Mouse (Mus musculus): ENCODE data around the gene Plekhg5. TPM values are rescaled to one million over a fixed set of nuclear protein-coding genes. Genes with fewer than 3 reads are reported as not detected.

Gene Plekhg5
- total RNA-seq, 1 experiment from 2014 or later = 15.6 TPM

DNA sequence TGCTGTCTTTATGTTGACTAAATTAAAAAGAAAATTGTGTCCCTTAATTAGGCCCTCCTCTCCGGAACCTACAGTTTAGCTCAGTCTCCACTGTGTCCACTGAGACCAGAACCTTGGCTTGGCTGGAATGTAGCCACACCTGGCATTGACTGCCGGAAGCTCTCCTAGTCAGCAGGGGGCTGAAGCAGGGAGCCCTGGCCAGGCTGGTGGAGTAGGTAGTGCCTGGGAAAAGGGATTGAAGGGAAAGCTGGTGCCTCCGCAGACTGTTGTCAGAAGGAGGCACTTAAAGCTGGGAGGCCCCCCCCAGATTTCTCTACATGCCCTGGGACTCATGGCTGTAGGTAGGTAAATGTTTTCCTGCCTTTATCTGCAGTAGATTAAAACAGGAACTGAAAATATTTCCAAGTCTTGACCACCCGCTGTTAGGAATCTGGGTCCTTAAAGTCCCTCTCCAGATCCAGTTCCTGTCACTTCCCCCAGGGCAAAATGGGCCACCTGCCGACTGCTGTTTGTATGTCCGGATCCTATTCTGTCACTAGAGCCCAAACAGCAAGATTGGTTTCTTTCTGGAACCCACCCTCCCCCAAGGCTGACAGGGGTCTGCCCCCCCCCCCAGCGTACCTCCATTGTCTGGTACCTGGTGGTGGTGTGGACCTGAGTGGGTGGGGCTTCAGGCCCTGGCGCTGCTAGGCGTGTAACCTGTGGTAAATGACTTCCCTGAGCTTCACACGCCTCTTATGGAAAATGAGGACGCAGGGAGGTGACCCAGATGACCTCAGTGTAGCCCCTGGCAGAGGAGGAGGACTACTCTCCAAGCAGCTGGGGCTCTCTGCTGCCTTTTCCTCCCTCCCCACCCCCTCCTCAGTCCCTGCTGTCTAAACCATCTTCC is 25.9 kb downstream of the Plekhg5 start:
- DNase-seq = no peak

DNA sequence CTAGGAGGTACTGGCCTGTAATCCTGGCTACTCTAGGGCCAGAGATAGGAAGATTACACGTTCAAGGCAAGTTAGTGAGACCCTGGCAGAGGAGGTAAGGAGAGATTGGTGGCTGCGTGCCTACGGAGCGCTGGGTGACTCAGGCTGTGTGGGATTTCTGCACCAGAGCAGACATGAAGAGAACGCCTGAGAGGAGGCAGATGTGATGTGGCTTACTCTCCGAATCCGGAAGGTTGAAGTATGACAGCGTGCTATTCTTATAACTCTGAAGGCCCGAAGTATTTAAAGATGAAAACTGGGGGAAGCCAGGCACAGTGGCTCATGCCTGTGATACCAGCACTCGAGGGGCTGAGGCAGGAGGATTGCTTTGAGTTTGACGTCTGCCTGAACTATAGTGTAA is 28.2 kb downstream of the Plekhg5 start:
- no peak for DNase-seq

DNA sequence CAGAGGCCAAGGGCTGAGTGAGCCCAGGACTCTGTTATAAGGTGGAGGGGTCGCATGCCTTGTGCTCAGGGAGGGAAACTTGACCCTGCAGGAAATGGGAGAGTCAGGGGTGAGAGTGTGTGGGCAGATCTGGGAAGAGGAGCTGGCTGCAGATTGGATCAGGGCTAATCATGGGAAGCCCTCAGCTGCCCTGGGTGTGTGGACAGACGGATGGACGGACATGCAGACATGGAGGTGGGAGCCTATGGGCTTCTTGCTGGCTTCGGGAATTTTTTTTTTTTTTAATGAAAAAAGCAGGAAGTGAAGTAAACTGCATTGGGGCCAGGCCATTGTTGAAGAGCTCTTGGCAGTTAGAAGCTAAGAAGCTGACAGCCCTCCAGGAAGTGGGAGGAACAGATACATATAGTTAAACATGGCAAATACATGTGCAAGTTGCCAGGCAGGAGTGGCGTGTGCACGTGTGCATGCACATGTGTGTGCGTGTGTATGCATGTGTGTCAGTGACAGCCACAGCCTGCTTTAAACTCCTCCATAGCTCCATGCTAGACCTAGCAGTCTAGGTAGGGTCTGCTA is 28.9 kb downstream of the Plekhg5 start:
- DNase-seq = no peak

- no peak for DNase-seq
These were observed 29.6 kb downstream of the Plekhg5 start for GRCm38 (mm10) chr4:152101921-152102320.

- peak; percentile 75 for DNase-seq
These were observed 30.7 kb downstream of the Plekhg5 start for GRCm38 (mm10) chr4:152103025-152103424.

GRCm38 (mm10) chr4:152106746-152107145 is 34.4 kb downstream of the Plekhg5 start:
- no peak for DNase-seq

DNA sequence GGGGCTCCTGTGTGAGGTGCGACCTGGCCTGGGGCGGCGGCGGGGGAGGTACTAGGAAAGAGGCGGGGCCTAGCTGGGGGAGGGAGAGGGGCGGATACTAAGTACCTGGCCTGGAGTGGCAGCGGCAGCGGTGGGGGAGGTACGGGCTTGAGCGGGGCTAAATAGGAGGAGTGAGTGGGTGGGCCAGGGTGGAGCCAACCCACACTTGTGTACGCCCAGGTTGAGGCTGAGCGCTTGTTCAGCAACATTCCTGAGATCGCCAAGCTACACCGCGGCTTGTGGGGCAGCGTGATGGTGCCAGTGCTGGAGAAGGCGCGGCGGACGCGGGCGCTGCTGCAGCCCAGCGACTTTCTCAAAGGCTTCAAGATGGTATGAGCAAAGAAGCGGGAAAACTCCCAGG is 35.2 kb downstream of the Plekhg5 start:
- no peak for DNase-seq

DNA sequence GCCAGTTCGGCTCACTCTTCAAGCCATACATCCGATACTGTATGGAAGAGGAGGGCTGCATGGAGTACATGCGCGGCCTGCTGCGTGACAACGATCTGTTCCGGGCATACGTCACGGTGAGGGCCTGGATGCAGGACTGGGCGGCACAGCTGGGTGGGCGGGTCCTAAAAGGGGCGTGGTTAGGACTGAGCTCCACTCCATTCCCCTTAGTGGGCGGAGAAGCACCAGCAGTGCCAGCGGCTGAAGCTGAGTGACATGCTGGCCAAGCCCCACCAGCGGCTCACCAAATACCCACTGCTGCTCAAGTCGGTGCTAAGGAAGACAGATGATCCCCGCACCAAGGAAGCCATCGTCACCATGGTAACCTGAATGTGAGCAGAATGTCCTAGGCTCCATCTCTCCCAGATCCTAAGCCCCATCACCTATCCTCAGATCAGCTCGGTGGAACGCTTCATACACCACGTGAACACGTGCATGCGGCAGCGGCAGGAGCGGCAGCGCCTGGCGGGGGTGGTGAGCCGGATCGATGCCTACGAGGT is 35.7 kb downstream of the Plekhg5 start:
- DNase-seq = peak; percentile 79

- DNase-seq = no peak
These were observed 36.4 kb downstream of the Plekhg5 start for GRCm38 (mm10) chr4:152108673-152109072.

- no peak for DNase-seq
These were observed 37.2 kb downstream of the Plekhg5 start for GRCm38 (mm10) chr4:152109509-152109908.

DNA sequence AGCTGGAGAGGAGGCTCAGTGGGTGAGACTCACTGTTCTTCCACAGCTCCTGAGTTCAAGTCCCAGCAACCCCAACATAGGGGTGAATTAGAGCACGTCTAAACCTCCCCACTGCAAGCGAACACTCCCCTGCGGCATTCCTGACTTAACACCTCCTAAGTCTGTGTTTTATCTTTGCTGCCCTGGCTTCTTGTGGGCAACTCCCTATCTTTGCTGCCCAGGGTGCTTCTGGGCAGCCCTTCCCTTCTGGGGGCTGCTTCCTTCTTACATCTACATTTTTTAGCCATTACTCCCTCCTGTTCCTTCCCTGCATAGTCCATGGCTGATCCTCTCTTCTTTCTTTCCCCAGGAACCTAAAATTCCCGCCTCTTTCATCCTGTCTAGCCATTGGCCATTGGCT is 38.4 kb downstream of the Plekhg5 start:
- no peak for DNase-seq

DNA sequence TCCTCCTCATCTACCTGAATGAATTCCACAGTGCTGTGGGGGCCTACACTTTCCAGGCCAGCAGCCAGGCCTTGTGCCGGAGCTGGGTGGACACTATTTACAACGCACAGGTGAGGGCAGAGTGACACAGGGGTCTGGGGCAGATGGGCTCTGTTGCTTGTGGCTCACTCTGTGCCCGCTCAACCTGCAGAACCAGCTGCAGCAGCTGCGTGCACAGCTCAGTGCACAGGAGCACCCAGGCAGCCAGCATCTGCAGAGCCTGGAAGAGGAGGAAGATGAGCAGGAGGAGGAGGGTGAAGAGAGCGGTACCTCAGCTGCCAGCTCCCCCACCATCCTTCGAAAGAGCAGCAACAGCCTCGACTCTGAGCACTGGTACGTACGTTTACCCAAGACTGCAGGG is 40.0 kb downstream of the Plekhg5 start:
- no peak for DNase-seq

- DNase-seq = no peak
These were observed 41.8 kb downstream of the Plekhg5 start for GRCm38 (mm10) chr4:152114080-152114479.

DNA sequence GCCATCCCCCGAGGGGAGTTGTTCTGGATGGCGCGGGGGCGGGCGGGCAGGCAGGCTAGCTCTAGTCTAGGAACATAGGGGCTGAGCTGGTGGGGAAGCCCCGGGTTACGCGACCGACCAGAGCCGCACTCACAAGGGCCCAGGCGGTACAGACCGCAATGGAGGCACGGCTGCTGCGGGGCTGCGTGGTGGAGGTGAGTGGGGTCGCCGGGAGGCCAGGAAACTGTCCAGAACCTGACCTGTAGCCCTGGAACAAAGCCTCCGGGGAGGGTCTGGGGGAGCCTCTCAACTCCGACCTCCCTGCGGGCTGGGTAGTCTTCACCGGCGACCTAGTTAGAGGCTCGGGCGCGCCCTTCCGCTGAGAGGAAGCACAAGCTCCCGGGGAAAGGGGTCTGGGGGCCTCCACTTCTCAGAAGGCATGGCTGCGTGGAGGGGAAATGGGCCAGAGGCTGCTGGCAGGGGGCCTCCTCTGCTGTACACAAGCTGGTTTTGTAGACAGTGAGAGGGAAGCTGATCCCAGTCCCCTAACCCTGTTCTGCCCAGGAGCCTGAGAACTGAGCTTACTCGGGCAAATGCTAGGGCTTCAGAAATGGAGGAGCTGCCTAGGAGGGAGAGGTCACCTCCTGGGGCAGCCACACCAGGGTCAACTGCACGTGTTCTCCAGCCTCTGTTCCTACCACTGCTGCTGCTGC is 43.8 kb downstream of the Plekhg5 start, which contains the start of gene Tnfrsf25:
Gene Tnfrsf25 (plus strand): TSS at position 14 of the 692 bp plus-strand sequence.
- DNase-seq = no peak

- no peak for DNase-seq
These were observed 45.2 kb downstream of the Plekhg5 start for GRCm38 (mm10) chr4:152117538-152117937.

GRCm38 (mm10) chr4:152119396-152120292 is 47.3 kb downstream of the Plekhg5 start:
- peak; percentile 46 for DNase-seq

- DNase-seq = no peak
These were observed 48.2 kb downstream of the Plekhg5 start for GRCm38 (mm10) chr4:152120311-152121182.

DNA sequence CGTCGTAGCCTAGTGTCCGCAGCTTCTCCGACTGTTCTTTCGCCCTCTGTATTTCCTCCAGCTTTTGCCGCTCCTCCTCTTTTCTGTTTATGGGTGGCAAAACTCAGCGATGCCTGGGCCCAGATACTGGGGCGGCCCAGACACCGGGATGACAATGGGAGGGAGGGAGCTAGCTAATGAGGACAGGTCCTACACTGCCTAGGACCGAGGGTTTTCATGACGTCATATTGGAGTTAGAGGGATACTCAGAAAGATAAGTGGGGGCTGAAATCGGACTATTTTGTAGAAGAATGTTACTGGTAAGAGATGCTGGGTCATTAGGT is 48.8 kb downstream of the Plekhg5 start:
- DNase-seq = no peak

DNA sequence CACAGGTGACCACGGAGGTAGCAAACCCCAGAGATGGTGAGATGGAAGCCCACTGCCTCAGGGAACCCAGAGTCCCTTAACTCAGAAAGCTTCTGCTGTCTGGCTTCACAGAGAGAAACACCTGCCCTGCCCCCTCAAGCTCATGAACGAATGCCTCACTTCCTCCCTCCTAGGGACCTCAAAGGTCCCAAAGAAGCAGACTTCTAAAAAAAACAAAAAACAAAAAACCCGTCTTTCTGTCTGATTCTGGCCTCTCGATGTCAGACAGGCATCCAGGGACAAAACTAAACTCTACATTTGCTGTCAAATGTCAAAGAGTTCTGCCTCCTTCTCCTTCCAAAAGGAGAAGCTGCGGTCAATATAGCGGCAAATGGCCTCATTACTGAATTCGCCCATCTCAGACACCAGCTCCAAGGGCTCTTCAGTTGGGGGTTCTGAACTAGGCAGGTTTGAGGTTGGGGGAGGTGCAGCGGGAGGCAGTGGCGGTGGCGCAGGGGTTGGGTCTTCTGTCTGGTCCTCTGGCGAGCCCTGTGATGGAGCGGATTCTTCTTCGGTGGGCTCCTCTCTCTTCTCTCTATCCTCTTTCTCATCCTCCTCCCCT is 52.2 kb downstream of the Plekhg5 start:
- no peak for DNase-seq
